ENCODE assay signal across 9 mouse cellular contexts in genomic region chr7:130807749-130808148, GRCm38 (mm10). TPM values are rescaled to one million over a fixed set of nuclear protein-coding genes. Genes with fewer than 3 reads are reported as not detected.
DNase-seq lines count a peak whose midpoint lies in the region; ATAC-seq and TF ChIP-seq lines count a peak whose summit lies in the region.
"Had no signal": no experiment of that assay in that cellular context is flagged by ENCODE, and none has a peak within 500 bp of the region (broad histone marks: within the 10 kb centered on the region; RNA-seq: fewer than 3 reads in every experiment).

No protein-coding gene starts in this region.

- H3K4me3 ChIP-seq in heart, embryonic 12.5 days, result no peak overlapping the region
- H3K4me3 ChIP-seq in forebrain, embryonic 13.5 days, result no peak overlapping the region
- H3K4me3 ChIP-seq: erythroblast, embryonic 14.5 days had no signal

- ATAC-seq in heart, embryonic 12.5 days (ENCODE audit: insufficient number of reproducible peaks, low FRiP score), result no peak
- peak; percentile 82 for ATAC-seq in Patski
- ATAC-seq in forebrain, embryonic 13.5 days, result no peak

- no peaks in the 10 kb centered on the region for H3K27me3 ChIP-seq in heart, embryonic 12.5 days (replicated peaks)
- no peaks in the 10 kb centered on the region for H3K27me3 ChIP-seq in Patski
- no peaks in the 10 kb centered on the region for H3K27me3 ChIP-seq in forebrain, embryonic 13.5 days

- POLR2A ChIA-PET in Patski (lab: Charles Lee), result interaction anchor here (1.2 kb wide), 1 partner anchor 12 kb away, joined by 5 read pairs; no protein-coding TSS in a partner anchor

- peak; percentile 95 for DNase-seq in heart, adult 11 months
- DNase-seq in Patski (ENCODE audit: low read depth, low spot score), result peak; percentile 71
- DNase-seq in gastrocnemius, postnatal 25 days, result peak; percentile 50
- DNase-seq in left cerebral cortex, adult 9 months (ENCODE audit: low spot score in 2 of 2), result peak; percentile 39 to 72
- DNase-seq in skeletal muscle tissue, adult 2 months (ENCODE audit: low read depth, low spot score), result peak; percentile 39
- no peak for DNase-seq in thymus, postnatal 14 days

- CTCF ChIA-PET in Patski (lab: Charles Lee), result interaction anchor here (1.3 to 2.2 kb wide), 2 partner anchors 10 to 13 kb away, joined by 4 to 7 read pairs; no protein-coding TSS in a partner anchor

- TF ChIP-seq CTCF in Patski (IDR thresholded peaks at IDR 0.05), result no peak

- no peaks in the 10 kb centered on the region for H3K36me3 ChIP-seq in heart, embryonic 12.5 days
- H3K36me3 ChIP-seq in forebrain, embryonic 13.5 days (ENCODE audit: poor library complexity, severe bottlenecking), result no peaks in the 10 kb centered on the region

- in situ Hi-C loops in Patski (cut with MboI; ENCODE audit: low pct_unique_long_range_greater_than_20kb), result no loop called here

- no peaks in the 10 kb centered on the region for H3K9me3 ChIP-seq in heart, embryonic 12.5 days (replicated peaks)
- no peaks in the 10 kb centered on the region for H3K9me3 ChIP-seq in forebrain, embryonic 13.5 days (replicated peaks)

- no peak overlapping the region for H3K27ac ChIP-seq in heart, embryonic 12.5 days (ENCODE audit: poor library complexity, severe bottlenecking)
- H3K27ac ChIP-seq in forebrain, embryonic 13.5 days, result no peak overlapping the region

- H3K9ac ChIP-seq in heart, embryonic 12.5 days, result no peak overlapping the region
- H3K9ac ChIP-seq in forebrain, embryonic 13.5 days, result no peak overlapping the region

- H3K4me1 ChIP-seq in heart, embryonic 12.5 days (replicated peaks), result peaks cover 16% of the 10 kb centered on the region
- no peaks in the 10 kb centered on the region for H3K4me1 ChIP-seq in forebrain, embryonic 13.5 days

- WGBS in heart, embryonic 12.5 days, result 53% methylated on average over 8 of the region's 8 CpGs
- WGBS in forebrain, embryonic 13.5 days, result 81% methylated on average over 8 of the region's 8 CpGs

- H3K4me2 ChIP-seq in heart, embryonic 12.5 days, result no peak overlapping the region
- no peak overlapping the region for H3K4me2 ChIP-seq in forebrain, embryonic 13.5 days

RNA-seq across cellular contexts. Expression of gene Btbd16, which starts 33.9 kb away (rescaled TPM):
- polyA plus RNA-seq in heart, embryonic 12.5 days (2016; fragmentation: Nextera tagmentation; extraction: Ambion mirVana), result 0.15 and 0.18 TPM in 2 replicates
- polyA plus RNA-seq in Patski (2021), result 0.08 TPM
- under 1 TPM in 1 of 2 experiments, not detected in 1; 0.24 TPM for total RNA-seq in gastrocnemius, postnatal 25 days (2021)
- polyA plus RNA-seq in forebrain, embryonic 13.5 days (2015; fragmentation: Nextera tagmentation; extraction: Ambion mirVana), result not detected in 2 replicates
- polyA plus RNA-seq: erythroblast, embryonic 14.5 days had no signal

RNA-seq across cellular contexts. Expression of gene Plekha1, which starts 57.8 kb away (rescaled TPM):
- polyA plus RNA-seq in heart, embryonic 12.5 days (2016; fragmentation: Nextera tagmentation; extraction: Ambion mirVana), result 54.6 and 56.2 TPM in 2 replicates
- polyA plus RNA-seq in Patski (2021), result 90.0 TPM
- 10 to 100 TPM; 22.8 to 23.2 TPM for total RNA-seq in gastrocnemius, postnatal 25 days (2021)
- 36.6 and 37.8 TPM in 2 replicates for polyA plus RNA-seq in forebrain, embryonic 13.5 days (2015; fragmentation: Nextera tagmentation; extraction: Ambion mirVana)
- polyA plus RNA-seq: erythroblast, embryonic 14.5 days had no signal
